Mouse (Mus musculus) midbrain, embryonic 13.5 days (tissue): ENCODE data around the gene Jmjd1c. TPM values are rescaled to one million over a fixed set of nuclear protein-coding genes. Genes with fewer than 3 reads are reported as not detected.
A peak's percentile ranks its signal among the peaks of the same experiment; 100 is the strongest.

Source experiments
- ATAC-seq: fragments of 200-750 bp; cut with Nextera tagmentation; 2 replicates; pipeline ENCODE4 v1.8.0; 2017; ENCODE audit warnings: mild to moderate bottlenecking, moderate TSS enrichment, moderate library complexity
- H3K27ac ChIP-seq: fragments of 300-500 bp; sonication (generic); 2 replicates; pipeline ENCODE4 v1.5.1; 2015; ENCODE audit warnings: inconsistent platforms, mild to moderate bottlenecking, moderate library complexity
- H3K27me3 ChIP-seq: fragments of 300-500 bp; sonication (generic); 2 replicates; pipeline ENCODE4 v1.6.1; 2015; ENCODE audit warnings: mild to moderate bottlenecking, inconsistent platforms
- H3K36me3 ChIP-seq: fragments of 300-500 bp; sonication (generic); 2 replicates; pipeline ENCODE4 v1.6.1; 2015; ENCODE audit warnings: mild to moderate bottlenecking, inconsistent platforms
- H3K4me1 ChIP-seq: fragments of 300-500 bp; sonication (generic); replicated peaks from 2 replicates; pipeline ENCODE4 v1.6.1; 2015; ENCODE audit warnings: inconsistent platforms
- H3K4me2 ChIP-seq: fragments of 300-500 bp; sonication (generic); replicated peaks from 2 replicates; pipeline ENCODE4 v1.6.1; 2015; ENCODE audit warnings: moderate library complexity, mild to moderate bottlenecking, inconsistent platforms
- H3K4me3 ChIP-seq: fragments of 300-500 bp; sonication (generic); replicated peaks from 2 replicates; pipeline ENCODE4 v1.5.1; 2015; ENCODE audit warnings: mild to moderate bottlenecking, inconsistent platforms
- H3K9ac ChIP-seq: fragments of 300-500 bp; sonication (generic); replicated peaks from 2 replicates; pipeline ENCODE4 v1.6.1; 2015; ENCODE audit warnings: mild to moderate bottlenecking, inconsistent platforms
- H3K9me3 ChIP-seq: fragments of 300-500 bp; sonication (generic); 2 replicates; pipeline ENCODE4 v1.6.1; 2016; ENCODE audit warnings: mild to moderate bottlenecking, inconsistent platforms
- WGBS: fragments of 180-500 bp; shearing (Covaris S2); methylation state at CpG from one replicate; pipeline ENCODE4 v1.1.7; 2015; 5-methylcytosine and 5-hydroxymethylcytosine counted together
- polyA plus RNA-seq: library from polyadenylated mRNA; unstranded; fragments of >200 nt; fragmentation: Nextera tagmentation; extraction: Ambion mirVana; gene quantifications from 2 replicates; pipeline ENCODE4 v1.2.1, GENCODE M21; 2015

Jmjd1c gene
- polyA plus RNA-seq, 1 experiment from 2014 or later: 56.1 TPM

- H3K4me2 ChIP-seq: no peak overlapping the region
- peaks cover 28% of the 10 kb centered on the region for H3K4me1 ChIP-seq
- WGBS: 81% methylated on average over 7 of the region's 7 CpGs
- ATAC-seq: no peak
- no peak overlapping the region for H3K9ac ChIP-seq
- H3K9me3 ChIP-seq: no peaks in the 10 kb centered on the region
- no peaks in the 10 kb centered on the region for H3K36me3 ChIP-seq
- H3K27ac ChIP-seq: 0 out of 2 replicates have a peak overlapping the region, but pooled peaks have one; percentile 4
- H3K27me3 ChIP-seq: no peaks in the 10 kb centered on the region
- no peak overlapping the region for H3K4me3 ChIP-seq
Measured at GRCm38 (mm10) chr10:67058297-67058696, 37.6 kb upstream of the Jmjd1c start.

GRCm38 (mm10) chr10:67058702-67059101 lies 37.2 kb upstream of the Jmjd1c start:
- Histone ChIP-seq H3K9me3 (no peaks in the 10 kb centered on the region), H3K27ac (no peak overlapping the region; the same call in 1 of the 2 replicates), H3K27me3 (no peaks in the 10 kb centered on the region), H3K4me3 (no peak overlapping the region), H3K36me3 (no peaks in the 10 kb centered on the region), H3K4me1 (peaks cover 24% of the 10 kb centered on the region), H3K4me2 (no peak overlapping the region), H3K9ac (no peak overlapping the region)
- WGBS: 77% methylated on average over 6 of the region's 6 CpGs
- no peak for ATAC-seq

- Histone ChIP-seq H3K9ac (no peak overlapping the region), H3K4me1 (peaks cover 28% of the 10 kb centered on the region), H3K36me3 (no peaks in the 10 kb centered on the region), H3K27me3 (no peaks in the 10 kb centered on the region), H3K4me2 (peak overlapping the region; percentile 4; the same call in 1 of the 2 replicates), H3K27ac (peak overlapping the region; percentile 64), H3K4me3 (no peak overlapping the region), H3K9me3 (no peaks in the 10 kb centered on the region)
- WGBS: 26% methylated on average over 10 of the region's 10 CpGs
- ATAC-seq: peak; percentile 52; the same call in 1 of the 2 replicates
Measured at GRCm38 (mm10) chr10:67061367-67061801, 34.5 kb upstream of the Jmjd1c start.

GRCm38 (mm10) chr10:67061823-67062222 lies 34.1 kb upstream of the Jmjd1c start:
- Histone ChIP-seq H3K27ac (peak overlapping the region; percentile 64), H3K9ac (no peak overlapping the region), H3K9me3 (no peaks in the 10 kb centered on the region), H3K36me3 (no peaks in the 10 kb centered on the region), H3K27me3 (no peaks in the 10 kb centered on the region), H3K4me3 (no peak overlapping the region), H3K4me1 (peaks cover 29% of the 10 kb centered on the region), H3K4me2 (0 out of 2 replicates have a peak overlapping the region, but pooled peaks have one; percentile 4)
- WGBS: 72% methylated on average over 4 of the region's 4 CpGs
- ATAC-seq: no peak

- no peak for ATAC-seq
- WGBS: 81% methylated on average over 7 of the region's 7 CpGs
- Histone ChIP-seq H3K4me2 (no peak overlapping the region), H3K27me3 (no peaks in the 10 kb centered on the region), H3K9ac (no peak overlapping the region), H3K36me3 (no peaks in the 10 kb centered on the region), H3K4me3 (no peak overlapping the region), H3K27ac (peak overlapping the region; percentile 73; the same call in 1 of the 2 replicates), H3K9me3 (no peaks in the 10 kb centered on the region; the same call in 1 of the 2 replicates), H3K4me1 (peaks cover 29% of the 10 kb centered on the region)
Measured at GRCm38 (mm10) chr10:67065277-67065887, 30.5 kb upstream of the Jmjd1c start.

GRCm38 (mm10) chr10:67065927-67066326 lies 30.0 kb upstream of the Jmjd1c start:
- Histone ChIP-seq H3K27ac (peak overlapping the region; percentile 73), H3K9ac (no peak overlapping the region), H3K9me3 (no peaks in the 10 kb centered on the region; the same call in 1 of the 2 replicates), H3K4me1 (peaks cover 29% of the 10 kb centered on the region), H3K4me2 (no peak overlapping the region), H3K27me3 (no peaks in the 10 kb centered on the region), H3K36me3 (no peaks in the 10 kb centered on the region), H3K4me3 (no peak overlapping the region)
- 18% methylated on average over 5 of the region's 5 CpGs for WGBS
- ATAC-seq: peak; percentile 64

- Histone ChIP-seq H3K4me2 (no peak overlapping the region), H3K9me3 (no peaks in the 10 kb centered on the region; the same call in 1 of the 2 replicates), H3K27ac (peak overlapping the region; percentile 73; the same call in 1 of the 2 replicates), H3K4me3 (no peak overlapping the region), H3K9ac (no peak overlapping the region), H3K36me3 (no peaks in the 10 kb centered on the region), H3K27me3 (no peaks in the 10 kb centered on the region), H3K4me1 (peaks cover 24% of the 10 kb centered on the region)
- ATAC-seq: no peak
- 53% methylated on average over 3 of the region's 3 CpGs for WGBS
Measured at GRCm38 (mm10) chr10:67066421-67066820, 29.5 kb upstream of the Jmjd1c start.

- Histone ChIP-seq H3K27ac (no peak overlapping the region), H3K9ac (no peak overlapping the region), H3K4me2 (no peak overlapping the region), H3K4me3 (no peak overlapping the region), H3K9me3 (no peaks in the 10 kb centered on the region; the same call in 1 of the 2 replicates), H3K4me1 (peaks cover 16% of the 10 kb centered on the region), H3K27me3 (no peaks in the 10 kb centered on the region), H3K36me3 (no peaks in the 10 kb centered on the region)
- ATAC-seq: no peak
- WGBS: 98% methylated on average over 10 of the region's 10 CpGs
Measured at GRCm38 (mm10) chr10:67069013-67069412, 26.9 kb upstream of the Jmjd1c start.

- no peak overlapping the region for H3K27ac ChIP-seq
- H3K27me3 ChIP-seq: no peaks in the 10 kb centered on the region
- H3K9me3 ChIP-seq: no peaks in the 10 kb centered on the region; the same call in 1 of the 2 replicates
- no peaks in the 10 kb centered on the region for H3K36me3 ChIP-seq
- H3K4me1 ChIP-seq: peaks cover 5% of the 10 kb centered on the region
- no peak for ATAC-seq
- no peak overlapping the region for H3K9ac ChIP-seq
- no peak overlapping the region for H3K4me2 ChIP-seq
- WGBS: 80% methylated on average over 4 of the region's 4 CpGs
- no peak overlapping the region for H3K4me3 ChIP-seq
Measured at GRCm38 (mm10) chr10:67071389-67071788, 24.5 kb upstream of the Jmjd1c start.

GRCm38 (mm10) chr10:67071884-67072283 lies 24.0 kb upstream of the Jmjd1c start:
- H3K4me2 ChIP-seq: no peak overlapping the region

GRCm38 (mm10) chr10:67072600-67072999 lies 23.3 kb upstream of the Jmjd1c start:
- H3K4me3 ChIP-seq: no peak overlapping the region
- no peaks in the 10 kb centered on the region for H3K27me3 ChIP-seq
- H3K9ac ChIP-seq: no peak overlapping the region
- H3K4me2 ChIP-seq: no peak overlapping the region
- H3K4me1 ChIP-seq: peaks cover 8% of the 10 kb centered on the region
- WGBS: 94% methylated on average over 4 of the region's 4 CpGs
- no peaks in the 10 kb centered on the region for H3K36me3 ChIP-seq
- ATAC-seq: no peak
- no peaks in the 10 kb centered on the region; the same call in 1 of the 2 replicates for H3K9me3 ChIP-seq
- H3K27ac ChIP-seq: no peak overlapping the region

More at GRCm38 (mm10) chr10:67071884-67072283, 24.0 kb upstream of the Jmjd1c start:
- 90% methylated on average over 5 of the region's 5 CpGs for WGBS
- peaks cover 6% of the 10 kb centered on the region for H3K4me1 ChIP-seq
- ATAC-seq: no peak
- no peak overlapping the region for H3K9ac ChIP-seq
- no peaks in the 10 kb centered on the region for H3K27me3 ChIP-seq
- H3K36me3 ChIP-seq: no peaks in the 10 kb centered on the region
- H3K4me3 ChIP-seq: no peak overlapping the region
- H3K27ac ChIP-seq: no peak overlapping the region
- no peaks in the 10 kb centered on the region; the same call in 1 of the 2 replicates for H3K9me3 ChIP-seq

GRCm38 (mm10) chr10:67073577-67073976 lies 22.3 kb upstream of the Jmjd1c start:
- Histone ChIP-seq H3K27ac (no peak overlapping the region), H3K27me3 (no peaks in the 10 kb centered on the region), H3K9ac (no peak overlapping the region), H3K4me2 (no peak overlapping the region), H3K36me3 (no peaks in the 10 kb centered on the region), H3K4me1 (peaks cover 8% of the 10 kb centered on the region), H3K9me3 (no peaks in the 10 kb centered on the region), H3K4me3 (no peak overlapping the region)
- 97% methylated on average over 8 of the region's 8 CpGs for WGBS
- no peak for ATAC-seq
